In the genomic region with DNA sequence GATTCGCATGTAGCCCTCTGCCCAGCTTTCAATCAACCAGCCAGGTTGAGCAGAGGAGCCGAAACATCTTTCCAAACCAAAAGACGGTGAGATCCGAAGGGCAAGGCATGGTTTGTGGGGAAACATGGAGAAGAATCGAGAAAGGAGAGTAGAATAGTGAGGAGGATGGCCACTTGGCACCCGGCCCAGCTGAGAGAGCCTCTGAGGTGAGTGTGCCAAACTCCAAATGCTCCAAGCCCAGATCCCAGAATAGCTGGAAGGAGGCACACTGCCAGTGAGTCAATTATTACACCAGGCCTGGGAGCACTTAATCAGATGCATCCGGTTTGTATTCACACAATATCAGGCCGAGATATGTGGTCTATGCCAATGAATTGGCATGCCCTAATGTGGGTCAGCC, we compare ENCODE assay signal across 8 mouse cellular contexts. TPM values are rescaled to one million over a fixed set of nuclear protein-coding genes. Genes with fewer than 3 reads are reported as not detected.
DNase-seq lines count a peak whose midpoint lies in the region; ATAC-seq lines count a peak whose summit lies in the region.

No protein-coding gene starts in this region.

- no peak overlapping the region for H3K9ac ChIP-seq in embryonic facial prominence, embryonic 14.5 days (ENCODE audit: low read depth, low read length)

- no peak overlapping the region for H3K4me3 ChIP-seq in embryonic facial prominence, embryonic 14.5 days (ENCODE audit: low read depth, low read length)
- no peak overlapping the region for H3K4me3 ChIP-seq in embryonic facial prominence, embryonic 10.5 days
- H3K4me3 ChIP-seq in limb, embryonic 10.5 days: no peak overlapping the region

- no peaks in the 10 kb centered on the region for H3K4me1 ChIP-seq in embryonic facial prominence, embryonic 14.5 days (ENCODE audit: control insufficient read depth, insufficient read depth, low read length)
- no peaks in the 10 kb centered on the region for H3K4me1 ChIP-seq in embryonic facial prominence, embryonic 10.5 days
- no peaks in the 10 kb centered on the region for H3K4me1 ChIP-seq in limb, embryonic 10.5 days

- H3K36me3 ChIP-seq in embryonic facial prominence, embryonic 14.5 days (ENCODE audit: control insufficient read depth, insufficient read depth, low read length): no peaks in the 10 kb centered on the region
- H3K36me3 ChIP-seq in embryonic facial prominence, embryonic 10.5 days (replicated peaks): no peaks in the 10 kb centered on the region
- H3K36me3 ChIP-seq in limb, embryonic 10.5 days: no peaks in the 10 kb centered on the region

- DNase-seq in embryonic facial prominence, embryonic 14.5 days (ENCODE audit: low spot score): peak; percentile 23
- no peak for DNase-seq in embryonic facial prominence, embryonic 10.5 days (ENCODE audit: low spot score)
- DNase-seq in 3134 (ENCODE audit: extremely low read depth, insufficient read length, low spot score): peak; percentile 56
- DNase-seq in cerebellum, postnatal 36 days: peak; percentile 74 to 78
- peak; percentile 4 for DNase-seq in heart, postnatal 25 days (ENCODE audit: low spot score)
- DNase-seq in limb, embryonic 10.5 days (ENCODE audit: low spot score): peak; percentile 23
- DNase-seq in c-Kit-positive CD71-positive TER-119-positive erythroid progenitor cells, embryonic 14.5 days (ENCODE audit: low spot score): no peak
- no peak for DNase-seq in spleen, postnatal 36 days (ENCODE audit: low spot score in 2 of 2)

- H3K27ac ChIP-seq in embryonic facial prominence, embryonic 14.5 days (replicated peaks; ENCODE audit: low read depth, low read length): no peak overlapping the region
- H3K27ac ChIP-seq in embryonic facial prominence, embryonic 10.5 days (replicated peaks): no peak overlapping the region
- no peak overlapping the region for H3K27ac ChIP-seq in limb, embryonic 10.5 days

- no peak for ATAC-seq in embryonic facial prominence, embryonic 14.5 days (ENCODE audit: low read depth)

- H3K27me3 ChIP-seq in embryonic facial prominence, embryonic 14.5 days (replicated peaks; ENCODE audit: control insufficient read depth, insufficient read depth, low read length): no peaks in the 10 kb centered on the region
- H3K27me3 ChIP-seq in embryonic facial prominence, embryonic 10.5 days (replicated peaks; ENCODE audit: low read depth, poor library complexity, severe bottlenecking): no peaks in the 10 kb centered on the region
- H3K27me3 ChIP-seq in limb, embryonic 10.5 days (ENCODE audit: low read depth, poor library complexity, severe bottlenecking): no peaks in the 10 kb centered on the region

- no peaks in the 10 kb centered on the region for H3K9me3 ChIP-seq in embryonic facial prominence, embryonic 14.5 days (ENCODE audit: control insufficient read depth, low read length)
- no peaks in the 10 kb centered on the region for H3K9me3 ChIP-seq in embryonic facial prominence, embryonic 10.5 days
- no peaks in the 10 kb centered on the region for H3K9me3 ChIP-seq in limb, embryonic 10.5 days (replicated peaks)

- intact Hi-C loops in heart, postnatal 25 days (cut with DNase I): loop anchor here (5.0 kb wide), 1 partner anchor 512 kb away; no protein-coding TSS in a partner anchor

- H3K4me2 ChIP-seq in embryonic facial prominence, embryonic 14.5 days (ENCODE audit: low read depth, low read length): no peak overlapping the region

- 81% methylated on average over 8 of the region's 8 CpGs for WGBS in embryonic facial prominence, embryonic 14.5 days
- 88% methylated on average over 8 of the region's 8 CpGs for WGBS in embryonic facial prominence, embryonic 10.5 days
- WGBS in limb, embryonic 10.5 days: 91% methylated on average over 8 of the region's 8 CpGs

RNA-seq across cellular contexts. Expression of gene Rerg, which starts 39.7 kb away (rescaled TPM):
- polyA plus RNA-seq in embryonic facial prominence, embryonic 14.5 days (2014; fragmentation: Nextera tagmentation; extraction: Ambion mirVana): 23.1 and 26.0 TPM in 2 replicates
- polyA plus RNA-seq in embryonic facial prominence, embryonic 10.5 days (2016; fragmentation: Nextera tagmentation; extraction: Ambion mirVana): 3.3 and 3.6 TPM in 2 replicates
- 1 to 10 TPM; 3.5 to 4.8 TPM for total RNA-seq in heart, postnatal 25 days (2021)
- polyA plus RNA-seq in limb, embryonic 10.5 days (2016; fragmentation: Nextera tagmentation; extraction: Ambion mirVana): 1.2 and 1.3 TPM in 2 replicates

RNA-seq across cellular contexts. Expression of gene Ptpro, which starts 42.1 kb away (rescaled TPM):
- polyA plus RNA-seq in embryonic facial prominence, embryonic 14.5 days (2014; fragmentation: Nextera tagmentation; extraction: Ambion mirVana): 4.1 and 5.2 TPM in 2 replicates
- 2.3 and 2.4 TPM in 2 replicates for polyA plus RNA-seq in embryonic facial prominence, embryonic 10.5 days (2016; fragmentation: Nextera tagmentation; extraction: Ambion mirVana)
- total RNA-seq in heart, postnatal 25 days (2021): 1 to 10 TPM; 3.5 to 4.1 TPM
- 0.10 and 0.24 TPM in 2 replicates for polyA plus RNA-seq in limb, embryonic 10.5 days (2016; fragmentation: Nextera tagmentation; extraction: Ambion mirVana)

Comparison
In these comparisons a context has a peak if more than half of its experiments do, and no peak if none do; other contexts are left out.
1. DNase-seq: peak in embryonic facial prominence, embryonic 14.5 days (single experiment), 3134 (single experiment), cerebellum, postnatal 36 days (2 of 2), heart, postnatal 25 days (single experiment) and limb, embryonic 10.5 days (single experiment); none in embryonic facial prominence, embryonic 10.5 days (single experiment), c-Kit-positive CD71-positive TER-119-positive erythroid progenitor cells, embryonic 14.5 days (single experiment) and spleen, postnatal 36 days (0 of 2).